Mouse (Mus musculus) Patski (cell line): ENCODE measurements around the gene Mlh3. TPM values are rescaled to one million over a fixed set of nuclear protein-coding genes. Genes with fewer than 3 reads are reported as not detected.
A peak's percentile ranks its signal among the peaks of the same experiment; 100 is the strongest.

ENCODE experiments used
- ATAC-seq: fragments of 100-300 bp; one replicate; pipeline ENCODE4 v1.8.0; 2021
- CTCF ChIA-PET: fragments of 350-600 bp; sonication (Branson Sonifier 250); formaldehyde crosslinking; loops from one replicate; lab custom pipeline; 2022; ENCODE audit warnings: inconsistent platforms; lab: Charles Lee
- POLR2A ChIA-PET: fragments of 350-600 bp; sonication (Branson Sonifier 250); formaldehyde crosslinking; loops from one replicate; lab custom pipeline; 2022; ENCODE audit warnings: antibody characterized with exemption, inconsistent platforms; lab: Charles Lee
- DNase-seq: peaks from one replicate; pipeline ENCODE4 v3.0.0-alpha.2; 2011; ENCODE audit warnings: low read depth, low spot score
- H3K27me3 ChIP-seq: fragments of 371-371 bp; one replicate; pipeline ENCODE4 v1.5.1; 2021
- CTCF ChIP-seq: fragments of 100-300 bp; IDR thresholded peaks from one replicate; pipeline ENCODE4 v1.5.1; 2021
- in situ Hi-C: fragments of 300-500 bp; cut with MboI; formaldehyde crosslinking; loops from 3 replicates; pipeline ENCODE4 v1.11.1; 2018; ENCODE audit warnings: low pct_unique_long_range_greater_than_20kb, mixed read lengths
- polyA plus RNA-seq: library from polyadenylated mRNA; unstranded; gene quantifications from one replicate; pipeline ENCODE4 v1.2.3, GENCODE M21; 2021

Gene Mlh3
- polyA plus RNA-seq, result 9.3 TPM

DNA sequence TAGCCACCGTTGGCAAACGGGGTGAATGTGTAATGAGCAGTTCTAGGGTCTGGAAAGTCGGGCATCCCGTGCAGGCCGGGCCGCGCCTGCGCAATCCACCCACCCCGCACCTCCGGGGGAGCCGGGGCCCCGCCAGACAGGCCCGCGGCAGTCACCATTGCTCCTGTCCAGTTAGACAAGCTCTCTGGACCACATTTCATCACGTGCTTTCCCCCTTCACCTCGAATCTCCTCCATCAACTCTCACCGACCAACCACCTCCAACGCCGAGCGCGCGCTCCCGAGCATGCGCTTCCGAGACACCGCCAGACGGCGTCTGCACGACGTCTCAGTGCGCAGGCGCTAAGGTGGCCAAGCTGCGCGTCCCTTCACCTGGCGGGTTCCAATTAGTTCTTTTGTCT lies at the start of gene Mlh3:
Mlh3 (minus strand) TSS at position 281 of the 400 bp plus-strand sequence.
- ChIA-PET CTCF (no interaction called here), POLR2A (no interaction called here)
- DNase-seq (no peak), ATAC-seq (peak; percentile 31)
- TF ChIP-seq CTCF, result no peak
- in situ Hi-C loops, result no loop called here
- no peaks in the 10 kb centered on the region for H3K27me3 ChIP-seq

DNA sequence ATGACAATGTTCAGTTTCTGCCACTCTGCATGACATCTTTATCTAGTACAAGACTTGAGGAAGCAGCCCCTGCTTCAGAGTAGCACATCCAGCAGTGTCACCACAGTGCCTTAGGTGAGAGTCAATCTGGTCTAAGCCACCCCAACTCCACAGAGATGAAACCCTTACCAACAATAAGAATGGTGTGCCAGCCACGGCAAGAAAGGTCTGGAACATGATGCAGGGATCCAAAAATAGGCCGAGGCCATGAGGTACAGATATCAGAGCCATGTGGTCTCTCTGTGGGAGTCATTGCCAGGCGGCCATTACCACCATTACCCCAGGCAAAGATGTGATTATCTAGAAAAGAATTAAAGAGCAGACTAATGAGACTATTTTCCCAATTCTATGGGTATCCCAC lies 38.3 kb upstream of the Mlh3 start:
- H3K27me3 ChIP-seq, result no peaks in the 10 kb centered on the region
- ChIA-PET CTCF (interaction anchor here (0.5 kb wide), 1 partner anchor 29 kb away, joined by 3 read pairs; no protein-coding TSS in a partner anchor), POLR2A (interaction anchor here (1.3 kb wide), 1 partner anchor 11 kb away, joined by 3 read pairs; no protein-coding TSS in a partner anchor)
- TF ChIP-seq CTCF, result no peak
- DNase-seq (no peak), ATAC-seq (no peak)
- in situ Hi-C loops, result no loop called here

DNA sequence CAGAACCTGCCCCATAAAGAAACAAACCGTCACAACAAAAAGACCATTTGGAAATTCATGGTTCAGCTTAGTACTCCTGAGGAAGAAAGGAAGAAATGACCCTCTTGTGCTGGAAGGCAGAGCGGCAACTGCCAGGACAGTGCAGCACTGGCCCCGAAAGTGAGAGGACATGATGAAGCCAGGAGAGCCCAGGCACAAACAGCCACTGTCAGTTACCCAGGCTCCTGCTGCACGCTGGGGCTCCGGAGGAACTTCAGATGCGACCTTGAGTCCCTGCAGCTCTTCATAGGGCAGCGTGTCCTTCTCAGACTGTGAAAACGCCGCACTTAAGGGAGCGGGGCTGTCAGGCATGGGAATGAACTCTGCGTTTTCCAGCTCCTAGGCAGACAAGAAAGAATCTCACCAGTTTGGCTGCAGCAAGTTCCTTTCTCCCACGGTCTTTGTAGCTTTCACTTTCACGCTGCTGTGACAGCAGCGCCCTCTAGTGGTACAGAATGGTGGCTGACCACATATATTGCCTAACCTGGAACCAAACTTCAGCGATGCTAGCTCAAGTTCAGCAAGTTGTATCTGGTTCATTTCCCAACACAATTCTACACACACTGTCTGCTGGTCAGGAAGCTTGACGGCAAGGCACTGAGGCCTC lies 35.0 kb upstream of the Mlh3 start:
- ATAC-seq (no peak), DNase-seq (no peak)
- no peaks in the 10 kb centered on the region for H3K27me3 ChIP-seq
- CTCF ChIA-PET, result interaction anchor here (0.6 to 2.7 kb wide), 21 partner anchors 11 to 213 kb away, joined by 3 to 25 read pairs (median 5); partner anchors contain the start of genes Acyp1, Eif2b2 and Zc2hc1c
- POLR2A ChIA-PET, result no interaction called here
- peak; percentile 96 for TF ChIP-seq CTCF
- in situ Hi-C loops, result no loop called here

DNA sequence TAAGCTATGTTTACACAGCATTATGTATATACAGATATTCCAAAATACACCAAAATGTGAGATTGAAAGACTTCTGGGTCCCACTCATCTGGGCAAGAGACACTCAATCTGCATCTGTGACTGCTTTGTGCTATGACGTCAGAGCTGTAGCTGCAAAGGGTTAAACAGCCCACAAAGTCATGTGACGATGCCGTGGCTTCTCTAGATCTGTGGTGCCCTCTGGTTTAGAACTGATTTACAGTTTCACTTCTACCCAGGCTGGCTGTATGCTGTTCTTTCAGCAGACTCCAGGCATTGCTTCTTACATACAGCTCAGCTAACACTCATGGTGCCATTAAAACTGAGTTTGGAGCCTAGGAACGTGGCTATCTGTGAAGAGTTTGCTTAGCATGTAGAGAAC lies 34.3 kb upstream of the Mlh3 start:
- ATAC-seq (no peak), DNase-seq (no peak)
- CTCF ChIA-PET, result interaction anchor here (0.6 to 2.7 kb wide), 16 partner anchors 12 to 210 kb away, joined by 3 to 25 read pairs (median 6); partner anchors contain the start of genes Acyp1, Eif2b2 and Zc2hc1c
- TF ChIP-seq CTCF, result no peak
- POLR2A ChIA-PET, result no interaction called here
- in situ Hi-C loops, result no loop called here
- no peaks in the 10 kb centered on the region for H3K27me3 ChIP-seq

DNA sequence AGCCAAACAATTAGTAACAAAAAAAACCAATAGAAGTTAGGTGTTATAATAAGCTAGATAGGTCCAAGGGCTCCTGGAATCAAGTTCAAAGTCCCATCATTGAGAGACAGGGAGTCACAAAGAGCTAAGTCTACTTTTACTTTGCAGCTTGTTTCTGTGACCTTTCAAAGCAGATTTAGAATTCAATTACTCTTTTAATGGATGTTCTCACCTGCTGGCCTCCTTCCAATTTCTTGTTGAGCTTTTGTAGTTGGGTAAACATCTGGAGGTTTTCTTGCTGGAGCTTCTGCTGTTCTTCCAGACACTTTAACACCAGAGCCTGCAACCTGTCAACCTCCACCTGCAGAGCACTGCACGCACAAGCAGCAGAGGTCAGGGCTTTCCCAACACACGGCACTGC lies 32.9 kb upstream of the Mlh3 start:
- no peak for ATAC-seq

DNA sequence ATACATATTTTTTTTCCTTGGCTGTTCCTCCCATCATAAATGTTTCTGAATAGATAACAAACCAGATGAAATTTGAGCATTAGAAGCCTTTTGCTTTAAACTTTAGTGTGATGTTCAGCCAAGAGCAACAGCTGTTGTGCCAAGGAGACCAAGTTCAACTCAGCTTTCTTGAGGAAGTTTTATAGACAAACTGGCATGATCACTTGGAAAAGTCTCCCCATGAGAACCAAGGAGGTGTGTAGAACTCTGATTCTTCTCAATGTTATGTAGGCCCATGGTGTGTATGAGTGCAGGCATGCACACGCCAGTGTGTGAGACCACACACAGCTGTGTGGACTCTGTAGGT lies 28.4 kb upstream of the Mlh3 start:
- ATAC-seq (no peak), DNase-seq (no peak)
- in situ Hi-C loops, result no loop called here
- TF ChIP-seq CTCF, result no peak
- ChIA-PET POLR2A (no interaction called here), CTCF (no interaction called here)
- H3K27me3 ChIP-seq, result no peaks in the 10 kb centered on the region

More for the DNA sequence above, 32.9 kb upstream of the Mlh3 start:
- no peak for DNase-seq
- no peaks in the 10 kb centered on the region for H3K27me3 ChIP-seq
- ChIA-PET CTCF (interaction anchor here (1.4 kb wide), 1 partner anchor 211 kb away, joined by 4 read pairs; no protein-coding TSS in a partner anchor), POLR2A (no interaction called here)
- TF ChIP-seq CTCF, result no peak
- in situ Hi-C loops, result no loop called here

DNA sequence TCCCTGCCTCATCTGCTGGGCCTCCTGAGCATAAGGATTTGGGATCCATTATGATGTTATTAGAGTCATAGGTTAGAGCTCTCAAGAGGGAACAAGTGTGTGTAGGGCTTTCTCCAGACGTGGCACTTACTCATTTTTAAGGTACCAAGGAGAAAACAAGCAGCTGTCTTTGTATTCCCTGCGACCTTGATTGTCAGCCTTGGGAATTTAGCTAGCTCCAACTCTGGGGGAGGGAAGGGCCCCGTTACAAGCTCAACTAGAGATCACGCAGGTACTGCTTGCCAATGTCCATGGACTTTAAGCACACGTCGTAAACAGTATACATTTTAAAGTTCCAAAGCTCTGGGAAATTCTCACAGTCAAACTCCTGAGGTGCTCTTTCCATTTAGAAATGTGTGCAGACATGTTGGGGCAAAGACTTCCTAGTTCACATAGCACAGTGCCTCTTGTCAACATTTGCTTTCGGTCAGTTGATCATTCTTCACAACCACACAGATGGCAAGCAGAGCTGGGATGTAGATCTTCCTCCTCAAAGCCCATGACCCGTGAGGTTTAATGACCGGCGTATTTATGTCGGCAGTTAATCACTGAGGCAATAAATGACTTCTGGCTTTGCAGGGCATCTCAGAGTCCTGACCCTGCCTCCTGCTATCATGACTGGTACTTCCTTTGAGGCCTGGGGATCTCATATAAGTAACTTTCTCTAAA lies 27.9 kb upstream of the Mlh3 start:
- CTCF ChIA-PET, result no interaction called here
- TF ChIP-seq CTCF, result no peak
- in situ Hi-C loops, result no loop called here
- DNase-seq (no peak), ATAC-seq (no peak)
- H3K27me3 ChIP-seq, result no peaks in the 10 kb centered on the region
- POLR2A ChIA-PET, result interaction anchor here (0.9 kb wide), 1 partner anchor 79 kb away, joined by 4 read pairs; the partner anchor contains the start of gene Eif2b2

DNA sequence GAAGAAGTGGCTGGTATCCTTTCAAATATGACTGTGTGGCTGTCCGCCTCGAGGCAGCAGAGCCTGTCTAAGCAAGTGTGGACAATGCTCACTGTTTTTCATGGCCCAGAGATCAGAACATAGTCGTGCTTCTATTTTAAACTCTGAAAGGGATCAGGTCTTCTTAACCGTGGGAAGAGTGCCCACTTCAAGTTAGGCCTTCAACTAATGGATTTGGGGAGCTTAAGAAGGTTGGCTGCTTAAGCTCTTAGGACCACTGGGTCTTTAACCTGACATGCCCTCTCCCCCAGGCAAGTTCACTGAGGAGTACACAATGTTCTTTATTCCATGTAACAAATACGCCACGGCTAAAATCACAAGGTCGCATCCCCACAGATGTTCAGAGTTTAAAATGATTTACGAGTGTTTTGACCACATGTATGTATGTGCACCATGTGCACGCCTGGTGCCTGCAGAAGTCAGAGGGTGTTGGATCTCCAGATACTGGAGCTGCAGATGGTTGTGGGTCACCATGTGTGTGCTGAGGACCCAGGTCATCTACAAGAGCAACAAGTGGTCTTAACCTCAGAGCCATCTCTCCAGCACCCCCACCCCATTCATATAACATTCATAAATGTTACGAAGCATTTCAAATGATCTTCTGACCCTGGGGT lies 27.1 kb upstream of the Mlh3 start:
- no peak for ATAC-seq
- in situ Hi-C loops, result no loop called here
- ChIA-PET CTCF (interaction anchor here (1.2 kb wide), 1 partner anchor 205 kb away, joined by 3 read pairs; no protein-coding TSS in a partner anchor), POLR2A (interaction anchor here (0.9 kb wide), 1 partner anchor 78 kb away, joined by 4 read pairs; the partner anchor contains the start of gene Eif2b2)
- H3K27me3 ChIP-seq, result no peaks in the 10 kb centered on the region
- TF ChIP-seq CTCF, result no peak
- no peak for DNase-seq

DNA sequence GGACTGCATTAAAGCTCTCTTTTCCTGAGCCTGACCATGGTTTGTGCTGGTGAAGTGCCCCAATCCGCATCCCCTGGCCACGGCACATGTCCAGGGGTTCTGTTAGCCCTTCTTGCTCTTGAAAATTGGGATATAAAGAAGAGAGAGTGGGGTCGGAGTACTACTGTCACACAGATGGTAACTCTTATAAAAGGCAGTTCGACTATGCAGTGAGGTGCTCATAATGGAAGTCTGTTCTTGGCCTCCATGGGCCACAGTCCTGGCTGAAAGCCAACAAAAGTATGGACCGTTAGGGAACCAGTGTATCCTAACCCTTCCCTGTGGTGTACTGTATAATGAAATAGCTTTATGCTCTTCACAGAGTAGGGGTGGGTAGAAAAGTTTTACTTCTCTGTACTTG lies 26.5 kb upstream of the Mlh3 start:
- ChIA-PET CTCF (interaction anchor here (1.2 kb wide), 1 partner anchor 205 kb away, joined by 3 read pairs; no protein-coding TSS in a partner anchor), POLR2A (no interaction called here)
- ATAC-seq (no peak), DNase-seq (no peak)
- in situ Hi-C loops, result no loop called here
- TF ChIP-seq CTCF, result no peak
- no peaks in the 10 kb centered on the region for H3K27me3 ChIP-seq

DNA sequence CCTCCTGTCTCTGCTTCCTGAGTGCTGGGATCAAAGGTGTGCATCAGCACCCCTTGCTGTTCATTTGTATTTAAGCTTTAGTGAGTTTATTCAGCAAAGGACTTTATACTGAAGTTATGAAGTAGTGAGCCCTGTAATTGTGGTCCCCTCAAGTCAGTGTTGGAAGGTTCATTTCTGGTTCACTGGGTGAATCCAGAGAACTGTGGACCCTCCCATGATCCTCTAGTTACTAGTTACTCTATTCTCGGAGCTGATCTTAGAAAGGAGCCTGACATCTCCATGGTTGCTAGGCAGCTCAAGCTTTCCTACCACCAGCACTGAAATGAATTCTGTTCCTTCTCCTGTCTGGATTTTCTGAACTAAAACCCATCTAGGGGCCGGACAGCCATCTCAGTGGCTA lies 25.1 kb upstream of the Mlh3 start:
- no peak for DNase-seq
- ATAC-seq, result no peak
- ChIA-PET CTCF (no interaction called here), POLR2A (no interaction called here)
- in situ Hi-C loops, result no loop called here
- no peaks in the 10 kb centered on the region for H3K27me3 ChIP-seq
- no peak for TF ChIP-seq CTCF
